Mouse (Mus musculus): ENCODE data around the gene Slc43a2.

DNA sequence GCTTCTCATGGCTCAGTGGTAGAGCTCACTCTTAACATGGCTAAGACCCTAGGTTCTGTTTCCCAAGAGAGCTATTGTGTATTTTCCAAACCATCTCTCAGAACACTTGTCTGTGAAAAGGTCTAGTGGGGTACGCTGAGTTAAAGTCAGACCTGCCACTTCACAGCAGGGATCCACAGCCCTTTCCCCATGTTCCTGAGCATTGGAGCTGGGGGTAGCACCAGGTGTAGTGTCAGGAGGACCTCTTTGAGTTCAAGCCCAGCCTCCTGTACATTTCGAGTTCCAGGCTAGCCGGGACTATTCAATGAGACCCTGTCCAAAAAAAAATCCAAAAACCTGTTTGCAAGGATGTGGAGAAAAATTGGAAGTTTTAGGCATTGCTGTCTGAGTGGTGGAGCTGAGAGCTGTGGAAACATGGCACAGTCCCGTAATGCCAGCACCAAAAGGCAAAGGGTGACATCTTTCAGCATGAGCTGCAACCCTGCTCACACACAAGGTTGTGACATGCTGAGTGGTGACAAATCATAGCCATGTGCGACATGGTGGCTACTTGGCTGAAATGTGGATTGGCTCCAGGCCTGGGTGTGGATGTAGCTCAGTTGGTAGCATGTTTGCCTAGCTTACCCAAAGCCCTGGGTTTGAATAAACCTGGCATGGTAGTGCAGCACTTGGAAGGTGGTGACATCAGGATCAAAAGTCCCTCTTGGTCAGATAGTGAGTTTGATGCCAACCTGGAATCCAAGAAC is 43.1 kb downstream of the Slc43a2 start:
- no peak for TF ChIP-seq CTCF (IDR thresholded peaks at IDR 0.05)
- no peak for TF ChIP-seq EP300 (IDR thresholded peaks at IDR 0.05)

Measured in lung, postnatal 0 days (tissue).